Mouse (Mus musculus): ENCODE data around the gene Ly86. TPM values are rescaled to one million over a fixed set of nuclear protein-coding genes. Genes with fewer than 3 reads are reported as not detected.

Ly86 gene
- total RNA-seq (2015; ENCODE audit: low replicate concordance) (34.8 and 78.8 TPM in 2 replicates), total RNA-seq (2017; ENCODE audit: low replicate concordance) (19.9 and 22.2 TPM in 2 replicates)

- ATAC-seq (replicated peaks; ENCODE audit: low FRiP score, poor library complexity, severe bottlenecking), result no peak
These were observed at the start of gene Ly86 for GRCm38 (mm10) chr13:37344909-37345772. TSS of gene Ly86 (plus strand) at chr13:37345208.

- ATAC-seq (replicated peaks; ENCODE audit: low FRiP score, poor library complexity, severe bottlenecking), result no peak
These were observed 47.1 kb upstream of the Ly86 start for GRCm38 (mm10) chr13:37297886-37298285.

- no peak for ATAC-seq (replicated peaks; ENCODE audit: low FRiP score, poor library complexity, severe bottlenecking)
These were observed 46.2 kb upstream of the Ly86 start for GRCm38 (mm10) chr13:37298856-37299255.

DNA sequence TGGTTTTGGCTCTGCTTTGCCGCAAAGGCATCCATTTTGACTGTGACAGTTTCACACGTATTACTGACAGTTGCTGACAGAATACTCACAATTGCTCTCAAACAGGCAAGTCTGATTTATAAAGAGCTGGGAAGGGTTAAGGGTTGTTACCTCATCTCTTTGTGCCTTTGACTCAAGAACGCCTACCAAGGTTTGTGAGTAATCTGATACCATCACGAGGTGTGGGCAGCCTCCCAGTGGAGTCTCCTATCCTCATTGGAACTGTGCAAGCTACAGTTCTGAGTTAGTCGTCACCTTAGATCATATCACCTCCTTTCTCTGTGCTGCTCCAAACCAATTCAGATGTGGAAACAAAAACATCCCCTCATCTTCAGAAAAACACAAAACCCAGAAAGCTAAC lies 42.1 kb upstream of the Ly86 start:
- ATAC-seq (replicated peaks; ENCODE audit: low FRiP score, poor library complexity, severe bottlenecking), result no peak

GRCm38 (mm10) chr13:37308006-37308405 lies 37.0 kb upstream of the Ly86 start:
- no peak for ATAC-seq (replicated peaks; ENCODE audit: low FRiP score, poor library complexity, severe bottlenecking)

- ATAC-seq (replicated peaks; ENCODE audit: low FRiP score, poor library complexity, severe bottlenecking), result no peak
These were observed 35.7 kb upstream of the Ly86 start for GRCm38 (mm10) chr13:37309296-37309695.

GRCm38 (mm10) chr13:37310331-37310730 lies 34.7 kb upstream of the Ly86 start:
- ATAC-seq (replicated peaks; ENCODE audit: low FRiP score, poor library complexity, severe bottlenecking), result no peak

DNA sequence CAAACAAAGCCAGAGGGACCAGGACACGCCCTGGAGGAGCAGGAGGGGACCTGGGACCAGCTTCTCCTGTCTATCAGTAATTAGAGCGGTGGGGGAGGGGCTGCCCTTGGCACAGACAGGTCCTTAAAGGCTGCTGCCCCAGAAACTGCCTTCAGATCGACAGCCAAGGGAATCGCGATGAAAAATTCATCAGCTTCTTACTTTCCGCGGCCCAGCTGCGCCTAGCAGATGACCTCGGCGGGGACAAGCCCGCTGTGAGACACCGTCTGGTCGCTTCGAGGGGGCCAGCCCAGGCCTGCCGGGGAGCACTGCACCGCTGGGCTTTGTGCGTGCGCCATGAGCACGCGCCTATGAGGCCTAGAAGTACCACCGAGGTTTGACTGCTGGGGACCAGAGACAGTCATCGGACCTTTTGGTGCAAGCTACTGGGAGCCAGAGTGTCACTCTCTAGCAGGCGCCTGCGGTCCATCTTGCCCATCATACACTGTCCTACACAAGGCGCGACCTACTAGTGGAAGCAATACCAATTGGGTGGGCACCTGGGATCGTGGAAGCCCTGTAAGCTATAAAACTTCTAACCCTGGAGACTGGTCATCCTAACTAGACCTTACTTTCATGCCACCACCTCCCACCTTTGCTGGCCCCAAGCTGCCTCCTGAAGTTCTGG lies 33.3 kb upstream of the Ly86 start:
- ATAC-seq (replicated peaks; ENCODE audit: low FRiP score, poor library complexity, severe bottlenecking), result no peak

GRCm38 (mm10) chr13:37312222-37312928 lies 32.6 kb upstream of the Ly86 start:
- ATAC-seq (replicated peaks; ENCODE audit: low FRiP score, poor library complexity, severe bottlenecking), result no peak

GRCm38 (mm10) chr13:37312951-37313350 lies 32.1 kb upstream of the Ly86 start:
- no peak for ATAC-seq (replicated peaks; ENCODE audit: low FRiP score, poor library complexity, severe bottlenecking)

DNA sequence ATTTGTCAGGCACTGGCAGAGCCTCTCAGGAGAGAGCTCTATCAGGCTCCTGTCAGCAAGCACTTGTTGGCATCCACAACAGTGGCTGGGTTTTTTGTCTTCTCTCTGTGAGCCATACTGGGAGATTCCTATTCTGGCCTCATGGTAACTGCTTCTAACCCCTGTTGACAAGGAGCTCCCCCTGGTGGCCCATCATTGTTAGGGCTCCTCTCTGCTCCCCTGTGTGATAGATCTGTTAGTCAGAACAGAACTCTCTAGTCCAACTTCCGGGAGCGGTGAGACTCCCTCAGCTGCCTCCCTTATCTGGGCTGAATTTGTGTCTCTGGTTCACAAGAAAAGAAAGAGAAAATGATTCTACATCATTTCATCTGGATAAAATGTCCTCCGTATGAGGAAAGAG lies 19.5 kb upstream of the Ly86 start:
- no peak for ATAC-seq (replicated peaks; ENCODE audit: low FRiP score, poor library complexity, severe bottlenecking)

GRCm38 (mm10) chr13:37329747-37330146 lies 15.3 kb upstream of the Ly86 start:
- no peak for ATAC-seq (replicated peaks; ENCODE audit: low FRiP score, poor library complexity, severe bottlenecking)

GRCm38 (mm10) chr13:37330971-37331370 lies 14.0 kb upstream of the Ly86 start:
- ATAC-seq (replicated peaks; ENCODE audit: low FRiP score, poor library complexity, severe bottlenecking), result no peak

DNA sequence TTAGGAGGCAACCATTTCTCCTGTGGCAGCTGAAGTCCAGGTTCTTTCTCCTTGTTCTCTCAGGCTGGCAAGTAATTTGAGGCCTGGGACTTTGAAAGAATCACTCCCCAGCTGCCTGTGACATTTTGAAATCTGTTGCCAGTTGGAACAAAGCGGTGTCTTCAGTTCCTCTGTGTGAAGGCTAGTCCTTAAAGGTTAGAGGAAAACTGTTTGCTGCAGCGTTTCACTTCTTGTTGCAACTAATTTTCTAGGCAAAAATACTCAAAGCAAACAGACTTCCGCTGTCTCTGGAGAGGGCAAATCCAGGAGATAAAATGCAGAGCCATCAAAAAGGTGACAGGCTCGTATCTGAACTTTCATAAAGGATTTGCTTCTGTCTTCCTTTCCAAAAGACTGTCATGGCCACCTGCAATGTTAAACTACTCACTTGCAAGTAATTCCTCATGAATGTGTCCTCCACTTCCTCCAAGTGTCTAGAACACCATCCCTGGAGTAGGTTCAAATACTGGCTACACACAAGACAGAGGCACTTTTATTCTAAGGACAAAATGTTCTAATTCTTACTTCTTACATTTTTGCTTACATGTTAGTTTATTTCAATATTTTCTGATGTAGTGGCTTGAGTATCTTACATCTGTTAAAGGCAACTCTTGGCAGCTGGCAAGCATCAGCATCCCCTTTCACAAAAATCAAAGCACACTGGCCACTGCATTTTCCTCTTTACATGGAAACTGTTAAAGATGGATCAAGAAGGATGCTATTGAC lies 12.0 kb upstream of the Ly86 start:
- ATAC-seq (replicated peaks; ENCODE audit: low FRiP score, poor library complexity, severe bottlenecking), result no peak

DNA sequence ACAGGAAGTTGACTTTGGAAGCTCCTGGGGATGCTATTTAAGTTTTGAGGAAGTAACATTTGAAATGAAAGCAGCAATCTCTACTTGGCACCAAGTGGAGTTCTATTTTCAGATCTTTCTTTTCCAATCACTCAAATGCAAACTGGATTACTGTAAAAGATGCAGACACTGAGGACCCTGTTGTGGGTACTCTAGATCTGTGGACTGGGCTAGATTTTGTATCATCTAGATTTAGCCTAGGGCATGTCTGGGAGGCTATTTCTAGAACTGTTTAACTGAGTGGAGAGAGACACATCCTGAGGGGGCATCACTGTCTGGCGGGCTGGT lies 11.5 kb upstream of the Ly86 start:
- ATAC-seq (replicated peaks; ENCODE audit: low FRiP score, poor library complexity, severe bottlenecking), result no peak

DNA sequence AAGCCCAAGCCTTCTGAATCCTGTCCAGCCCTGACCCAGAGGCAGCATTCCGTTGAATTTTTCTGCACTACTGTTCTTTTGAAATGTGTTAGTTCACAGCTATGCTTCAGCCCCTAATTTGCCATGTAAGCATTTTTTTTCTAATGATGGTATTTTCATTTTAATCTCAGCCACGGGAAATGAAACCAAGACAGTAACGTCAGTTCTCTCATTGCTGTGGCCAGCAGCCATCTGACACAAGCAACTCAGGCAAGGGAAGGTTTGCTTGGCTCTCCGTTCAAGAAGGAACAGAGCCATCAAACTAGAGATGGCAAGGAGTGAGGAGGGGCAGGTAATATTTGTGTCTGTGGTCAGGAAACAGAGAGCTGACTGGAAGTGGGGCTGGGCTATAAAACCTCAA lies 7.7 kb upstream of the Ly86 start:
- ATAC-seq (replicated peaks; ENCODE audit: low FRiP score, poor library complexity, severe bottlenecking), result no peak

DNA sequence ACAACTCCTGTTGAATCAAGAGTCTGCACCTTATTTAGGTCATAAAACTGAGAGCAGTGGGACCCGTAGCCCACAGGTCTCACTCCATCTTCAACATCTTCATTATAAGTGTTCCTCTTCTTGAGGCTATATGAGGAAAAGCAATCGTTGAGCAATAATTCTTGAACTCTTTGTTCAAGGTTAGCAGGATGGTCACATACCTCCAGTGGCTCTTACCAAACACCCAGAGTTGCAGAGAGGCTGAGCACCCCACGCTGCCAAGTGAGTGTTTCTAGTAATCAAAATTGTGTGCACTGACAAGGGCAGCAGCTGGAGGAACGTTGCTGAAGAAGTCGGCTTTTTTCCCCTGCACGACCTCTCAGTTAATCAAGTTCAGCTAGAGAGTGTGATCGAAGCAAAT lies 7.1 kb upstream of the Ly86 start:
- no peak for ATAC-seq (replicated peaks; ENCODE audit: low FRiP score, poor library complexity, severe bottlenecking)

GRCm38 (mm10) chr13:37342804-37343203 lies 2.2 kb upstream of the Ly86 start:
- ATAC-seq (replicated peaks; ENCODE audit: low FRiP score, poor library complexity, severe bottlenecking), result no peak

DNA sequence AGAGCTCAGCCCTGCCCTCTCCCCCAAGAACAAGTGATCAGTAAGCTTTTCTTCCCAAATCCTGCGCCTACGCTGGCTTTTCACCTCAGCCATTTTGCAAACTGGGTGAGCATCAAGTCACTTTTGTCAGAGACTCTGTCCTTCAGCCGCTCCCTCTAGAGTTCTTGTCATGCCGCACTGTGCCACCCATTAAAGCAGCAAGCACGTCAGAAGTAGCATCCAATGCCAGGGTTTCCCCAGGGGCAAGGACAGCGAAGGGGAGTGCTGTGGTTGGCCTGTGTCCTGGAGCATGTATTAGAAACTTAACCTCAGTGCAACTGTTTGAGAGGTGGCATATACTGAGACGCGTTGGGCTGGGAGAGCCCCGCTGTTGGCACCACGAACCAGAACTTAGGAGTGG lies 815 bp downstream of the Ly86 start:
- no peak for ATAC-seq (replicated peaks; ENCODE audit: low FRiP score, poor library complexity, severe bottlenecking)

Measured in erythroblast, adult 5-6 weeks (primary cell).